In the genomic region with DNA sequence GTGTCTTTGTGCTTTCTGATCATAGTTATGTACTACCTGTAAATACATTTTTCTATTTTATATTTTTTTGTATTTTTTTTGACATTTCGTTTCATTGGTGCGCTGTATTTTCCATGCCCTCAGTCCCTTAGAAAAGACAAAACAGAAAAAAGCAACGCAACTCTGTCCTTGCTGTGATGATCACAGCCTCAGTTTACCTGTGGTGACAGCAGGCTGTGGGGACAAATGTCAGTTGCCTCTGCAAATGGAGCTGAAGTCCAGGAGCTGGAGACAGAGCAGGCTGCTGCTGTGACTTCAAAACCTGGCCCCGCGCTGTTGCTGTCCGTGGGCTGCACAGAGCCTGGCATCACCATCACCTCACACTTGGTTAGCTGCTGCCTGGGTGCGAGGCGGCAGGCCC, we compare ENCODE assay signal across 9 mouse cellular contexts. TPM values are rescaled to one million over a fixed set of nuclear protein-coding genes. Genes with fewer than 3 reads are reported as not detected.
DNase-seq lines count a peak whose midpoint lies in the region; ATAC-seq lines count a peak whose summit lies in the region.
"Had no signal": no experiment of that assay in that cellular context is flagged by ENCODE, and none has a peak within 500 bp of the region (broad histone marks: within the 10 kb centered on the region; RNA-seq: fewer than 3 reads in every experiment).

A gene (minus strand): TSS at position 101 of the 400 bp plus-strand sequence.

- H3K4me1 ChIP-seq in heart, embryonic 12.5 days (replicated peaks) = peaks cover 13% of the 10 kb centered on the region
- no peaks in the 10 kb centered on the region for H3K4me1 ChIP-seq in hindbrain, embryonic 11.5 days (replicated peaks; ENCODE audit: control insufficient read depth, insufficient read depth, low read length)
- H3K4me1 ChIP-seq in liver, embryonic 12.5 days = no peaks in the 10 kb centered on the region

- DNase-seq in heart, postnatal 4 days = no peak
- DNase-seq in hindbrain, embryonic 11.5 days (ENCODE audit: low spot score) = no peak
- DNase-seq in right cerebral cortex, postnatal 14 days = no peak
- no peak for DNase-seq in urinary bladder, adult 2 months (ENCODE audit: low spot score)
- no peak for DNase-seq in cerebellum, postnatal 25 days

- peaks cover 75% of the 10 kb centered on the region for H3K36me3 ChIP-seq in heart, embryonic 12.5 days
- H3K36me3 ChIP-seq in hindbrain, embryonic 11.5 days (ENCODE audit: control insufficient read depth, insufficient read depth, low read length) = peaks cover 13% of the 10 kb centered on the region
- peaks cover 95% of the 10 kb centered on the region for H3K36me3 ChIP-seq in liver, embryonic 12.5 days

- no peak within 1 kb of the TSS for H3K4me3 ChIP-seq in heart, embryonic 12.5 days
- H3K4me3 ChIP-seq in hindbrain, embryonic 11.5 days (ENCODE audit: low read depth, low read length) = no peak within 1 kb of the TSS
- H3K4me3 ChIP-seq in liver, embryonic 12.5 days = no peak within 1 kb of the TSS

- no peak within 1 kb of the TSS for H3K27ac ChIP-seq in heart, embryonic 12.5 days (ENCODE audit: poor library complexity, severe bottlenecking)
- H3K27ac ChIP-seq in hindbrain, embryonic 11.5 days (ENCODE audit: low read depth, low read length) = no peak within 1 kb of the TSS
- H3K27ac ChIP-seq in liver, embryonic 12.5 days = no peak within 1 kb of the TSS

- no peaks in the 10 kb centered on the region for H3K9me3 ChIP-seq in heart, embryonic 12.5 days (replicated peaks)
- no peaks in the 10 kb centered on the region for H3K9me3 ChIP-seq in hindbrain, embryonic 11.5 days (ENCODE audit: control insufficient read depth, low read length)
- H3K9me3 ChIP-seq in liver, embryonic 12.5 days (replicated peaks) = no peaks in the 10 kb centered on the region

- WGBS in heart, embryonic 12.5 days = 90% methylated on average over 8 of the region's 8 CpGs
- 94% methylated on average over 8 of the region's 8 CpGs for WGBS in hindbrain, embryonic 11.5 days
- 94% methylated on average over 8 of the region's 8 CpGs for WGBS in liver, embryonic 12.5 days (ENCODE audit: insufficient replicate concordance)

- no peaks in the 10 kb centered on the region for H3K27me3 ChIP-seq in heart, embryonic 12.5 days (replicated peaks)
- no peaks in the 10 kb centered on the region for H3K27me3 ChIP-seq in hindbrain, embryonic 11.5 days (ENCODE audit: control insufficient read depth, insufficient read depth, low read length)
- no peaks in the 10 kb centered on the region for H3K27me3 ChIP-seq in liver, embryonic 12.5 days (replicated peaks)

- H3K9ac ChIP-seq in heart, embryonic 12.5 days = no peak within 1 kb of the TSS
- H3K9ac ChIP-seq in hindbrain, embryonic 11.5 days (ENCODE audit: low read depth, low read length) = no peak within 1 kb of the TSS
- no peak within 1 kb of the TSS for H3K9ac ChIP-seq in liver, embryonic 12.5 days

- no peak for ATAC-seq in heart, embryonic 12.5 days (ENCODE audit: insufficient number of reproducible peaks, low FRiP score)
- ATAC-seq in CD4-positive, CD25-positive, alpha-beta regulatory T cell, adult 4 months = no peak
- no peak for ATAC-seq in hindbrain, embryonic 11.5 days (ENCODE audit: low FRiP score)
- no peak for ATAC-seq in liver, embryonic 12.5 days

- H3K4me2 ChIP-seq in heart, embryonic 12.5 days = no peak within 1 kb of the TSS
- H3K4me2 ChIP-seq in hindbrain, embryonic 11.5 days (replicated peaks; ENCODE audit: low read depth, low read length) = no peak within 1 kb of the TSS
- no peak within 1 kb of the TSS for H3K4me2 ChIP-seq in liver, embryonic 12.5 days

RNA-seq across cellular contexts. Expression of the gene that starts here (rescaled TPM):
- 14.1 and 15.7 TPM in 2 replicates for polyA plus RNA-seq in heart, embryonic 12.5 days (2016; fragmentation: Nextera tagmentation; extraction: Ambion mirVana)
- not detected for total RNA-seq in heart, postnatal 4 days (2021)
- 10 to 100 TPM; 15.1 to 18.1 TPM for polyA plus RNA-seq in CD4-positive, CD25-positive, alpha-beta regulatory T cell, adult 4 months (2017; shearing (Covaris generic))
- polyA plus RNA-seq in hindbrain, embryonic 11.5 days (2014; fragmentation: Nextera tagmentation; extraction: Ambion mirVana) = 24.9 and 34.4 TPM in 2 replicates
- polyA plus RNA-seq in liver, embryonic 12.5 days (2016; fragmentation: Nextera tagmentation; extraction: Ambion mirVana) = 12.2 and 15.1 TPM in 2 replicates
- 0.23 TPM in 1 of 2 replicates, not detected in the other for polyA plus RNA-seq in urinary bladder, adult 2 months (2012; rRNA removed)
- polyA plus RNA-seq: brain, embryonic 14.5 days had no signal

Comparison
In these comparisons a context has a peak if more than half of its experiments do, and no peak if none do; other contexts are left out.
1. RNA of the gene that starts here (polyA plus RNA-seq): 24.9 to 34.4 TPM in hindbrain, embryonic 11.5 days, 15.1 to 18.1 TPM in CD4-positive, CD25-positive, alpha-beta regulatory T cell, adult 4 months, 12.2 to 15.1 TPM in liver, embryonic 12.5 days and 14.1 to 15.7 TPM in heart, embryonic 12.5 days; 0.23 TPM in urinary bladder, adult 2 months; every median in the first group is over 10 times any median in the second.